Mouse (Mus musculus): Measurements from ENCODE around the gene Hip1. TPM values are rescaled to one million over a fixed set of nuclear protein-coding genes. Genes with fewer than 3 reads are reported as not detected.

Hip1 gene
- polyA plus RNA-seq, 1 experiment from 2014 or later = 7.3 TPM

DNA sequence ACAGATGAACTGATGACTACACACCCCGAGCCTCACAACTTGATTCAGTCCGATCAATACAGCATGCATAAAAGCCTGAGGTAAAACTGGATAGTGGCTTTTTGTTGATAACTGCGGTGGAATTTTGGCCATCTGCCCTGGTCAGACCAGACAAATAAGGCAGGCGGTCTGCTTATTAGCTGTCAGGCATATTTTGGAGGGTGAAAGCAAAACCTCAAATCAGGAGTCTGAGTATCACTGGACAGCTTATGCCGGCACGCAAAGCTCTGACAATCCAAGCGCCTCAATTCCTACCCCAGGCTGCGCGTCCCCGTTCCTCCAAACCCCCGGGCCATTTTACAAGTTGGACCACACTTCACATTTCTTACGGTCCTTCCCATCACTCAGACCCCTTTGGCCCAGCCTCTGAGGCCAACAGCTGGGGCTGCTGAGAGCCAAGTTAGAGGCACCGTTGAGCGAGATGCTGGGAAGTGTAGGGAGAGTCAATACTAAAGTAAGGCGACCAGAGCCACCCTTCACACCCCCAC lies 825 bp downstream of the Hip1 start:
- DNase-seq (ENCODE audit: low spot score) = no peak
- H3K27ac ChIP-seq (replicated peaks) = peak overlapping the region; percentile 56
- WGBS = 3% methylated on average over 15 of the region's 15 CpGs

DNA sequence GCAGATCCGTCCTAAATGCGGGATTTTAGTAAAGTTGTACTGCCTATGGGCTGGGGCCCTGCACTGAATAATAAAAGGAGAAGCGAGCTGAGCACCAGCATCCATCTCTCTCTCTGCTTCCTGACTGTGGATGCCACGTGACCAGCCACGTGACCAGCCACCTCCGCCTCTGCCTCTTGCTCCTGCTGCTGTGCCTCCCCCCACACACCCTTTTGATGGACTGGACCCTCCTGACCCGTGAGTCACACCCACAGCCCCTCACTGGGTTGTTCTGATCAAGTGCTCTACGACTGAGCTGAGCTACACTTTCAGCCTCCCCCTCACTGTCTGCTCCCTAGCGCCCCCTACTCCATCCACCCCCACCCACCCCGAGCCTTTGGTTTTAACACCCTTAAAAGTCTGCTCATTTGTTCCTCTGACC lies 7.1 kb downstream of the Hip1 start:
- WGBS = 69% methylated on average over 10 of the region's 10 CpGs

More for the DNA sequence above, 825 bp downstream of the Hip1 start:
- Histone ChIP-seq H3K27me3 (ENCODE audit: control insufficient read depth, insufficient read depth, low read length) (no peaks in the 10 kb centered on the region), H3K9me3 (ENCODE audit: control insufficient read depth, low read length) (no peaks in the 10 kb centered on the region), H3K4me3 (ENCODE audit: low read depth, low read length) (peak overlapping the region; percentile 68), H3K36me3 (ENCODE audit: control insufficient read depth, insufficient read depth, low read length) (no peaks in the 10 kb centered on the region), H3K4me2 (replicated peaks; ENCODE audit: low read depth) (peak overlapping the region; percentile 82), H3K9ac (ENCODE audit: low read length) (peak overlapping the region; percentile 65), H3K4me1 (replicated peaks; ENCODE audit: control insufficient read depth, insufficient read depth) (no peaks in the 10 kb centered on the region; the same call in 1 of the 2 replicates)
- no peak for TF ChIP-seq CTCF (IDR thresholded peaks at IDR 0.05; ENCODE audit: low read depth)
- no peak for TF ChIP-seq EP300 (optimal IDR thresholded peaks at IDR 0.05)
- no peak for ATAC-seq (ENCODE audit: low FRiP score, low TSS enrichment)

DNA sequence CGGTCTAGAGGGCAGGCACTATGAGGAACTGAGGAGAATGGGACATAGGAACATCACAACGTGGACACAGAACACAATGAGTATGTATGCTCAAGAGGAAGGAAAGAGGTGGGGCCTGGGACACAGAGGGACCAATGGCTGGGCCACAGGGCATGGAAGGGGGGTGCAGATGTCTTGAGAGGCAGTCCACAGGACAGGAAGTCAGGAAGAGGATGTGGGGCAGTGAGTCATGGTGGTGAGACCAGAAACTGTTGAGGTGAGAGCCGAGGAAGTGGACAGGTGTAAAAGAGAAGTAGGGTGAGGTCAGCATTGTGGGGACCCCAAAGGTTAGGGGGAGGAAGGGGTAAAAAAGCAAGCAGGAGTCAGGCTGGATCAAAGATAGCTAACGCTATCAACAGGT lies 7.6 kb downstream of the Hip1 start:
- H3K4me1 ChIP-seq (replicated peaks; ENCODE audit: control insufficient read depth, insufficient read depth) = no peaks in the 10 kb centered on the region
- DNase-seq (ENCODE audit: low spot score) = no peak
- peak; percentile 47; the same call in 1 of the 2 replicates for ATAC-seq (ENCODE audit: low FRiP score, low TSS enrichment)
- no peak overlapping the region for H3K4me2 ChIP-seq (replicated peaks; ENCODE audit: low read depth)
- no peak overlapping the region for H3K27ac ChIP-seq (replicated peaks)
- H3K27me3 ChIP-seq (ENCODE audit: control insufficient read depth, insufficient read depth, low read length) = no peaks in the 10 kb centered on the region
- 69% methylated on average over 4 of the region's 4 CpGs for WGBS
- H3K9me3 ChIP-seq (ENCODE audit: control insufficient read depth, low read length) = no peaks in the 10 kb centered on the region
- H3K36me3 ChIP-seq (ENCODE audit: control insufficient read depth, insufficient read depth, low read length) = no peaks in the 10 kb centered on the region
- no peak overlapping the region for H3K9ac ChIP-seq (ENCODE audit: low read length)
- no peak for TF ChIP-seq EP300 (optimal IDR thresholded peaks at IDR 0.05)
- no peak for TF ChIP-seq CTCF (IDR thresholded peaks at IDR 0.05; ENCODE audit: low read depth)
- no peak overlapping the region for H3K4me3 ChIP-seq (ENCODE audit: low read depth, low read length)

More for the DNA sequence above, 7.1 kb downstream of the Hip1 start:
- no peak for DNase-seq (ENCODE audit: low spot score)
- no peak for ATAC-seq (ENCODE audit: low FRiP score, low TSS enrichment)
- Histone ChIP-seq H3K4me3 (ENCODE audit: low read depth, low read length) (no peak overlapping the region), H3K27me3 (ENCODE audit: control insufficient read depth, insufficient read depth, low read length) (no peaks in the 10 kb centered on the region), H3K4me1 (replicated peaks; ENCODE audit: control insufficient read depth, insufficient read depth) (no peaks in the 10 kb centered on the region), H3K27ac (replicated peaks) (no peak overlapping the region), H3K36me3 (ENCODE audit: control insufficient read depth, insufficient read depth, low read length) (no peaks in the 10 kb centered on the region), H3K4me2 (replicated peaks; ENCODE audit: low read depth) (no peak overlapping the region), H3K9ac (ENCODE audit: low read length) (no peak overlapping the region), H3K9me3 (ENCODE audit: control insufficient read depth, low read length) (no peaks in the 10 kb centered on the region)
- TF ChIP-seq EP300 (optimal IDR thresholded peaks at IDR 0.05) = no peak
- no peak for TF ChIP-seq CTCF (IDR thresholded peaks at IDR 0.05; ENCODE audit: low read depth)

DNA sequence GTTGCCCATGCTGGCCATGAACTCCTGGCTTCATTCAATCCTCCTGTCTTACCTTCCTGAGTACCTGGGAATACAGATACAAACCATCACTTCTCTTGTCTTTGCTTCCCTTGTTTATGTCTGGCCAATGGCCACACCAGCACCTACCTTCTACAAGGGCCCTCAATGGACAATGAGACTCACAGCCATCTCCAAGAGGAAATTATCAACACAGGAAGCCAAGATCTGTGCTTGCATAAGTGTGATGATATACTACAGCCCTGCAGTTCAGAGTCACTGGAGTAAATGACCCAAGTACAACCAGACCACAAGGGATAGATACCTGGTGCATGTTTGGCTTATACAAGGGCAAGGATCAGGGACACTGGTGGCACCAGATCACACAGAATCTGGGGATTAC lies 9.1 kb downstream of the Hip1 start:
- DNase-seq (ENCODE audit: low spot score) = no peak
- H3K4me2 ChIP-seq (replicated peaks; ENCODE audit: low read depth) = no peak overlapping the region
- no peaks in the 10 kb centered on the region for H3K9me3 ChIP-seq (ENCODE audit: control insufficient read depth, low read length)
- TF ChIP-seq CTCF (IDR thresholded peaks at IDR 0.05; ENCODE audit: low read depth) = no peak
- TF ChIP-seq EP300 (optimal IDR thresholded peaks at IDR 0.05) = no peak
- ATAC-seq (ENCODE audit: low FRiP score, low TSS enrichment) = no peak
- H3K36me3 ChIP-seq (ENCODE audit: control insufficient read depth, insufficient read depth, low read length) = no peaks in the 10 kb centered on the region
- H3K4me1 ChIP-seq (replicated peaks; ENCODE audit: control insufficient read depth, insufficient read depth) = no peaks in the 10 kb centered on the region
- H3K4me3 ChIP-seq (ENCODE audit: low read depth, low read length) = no peak overlapping the region
- H3K27ac ChIP-seq (replicated peaks) = no peak overlapping the region
- no peak overlapping the region for H3K9ac ChIP-seq (ENCODE audit: low read length)
- no peaks in the 10 kb centered on the region for H3K27me3 ChIP-seq (ENCODE audit: control insufficient read depth, insufficient read depth, low read length)

DNA sequence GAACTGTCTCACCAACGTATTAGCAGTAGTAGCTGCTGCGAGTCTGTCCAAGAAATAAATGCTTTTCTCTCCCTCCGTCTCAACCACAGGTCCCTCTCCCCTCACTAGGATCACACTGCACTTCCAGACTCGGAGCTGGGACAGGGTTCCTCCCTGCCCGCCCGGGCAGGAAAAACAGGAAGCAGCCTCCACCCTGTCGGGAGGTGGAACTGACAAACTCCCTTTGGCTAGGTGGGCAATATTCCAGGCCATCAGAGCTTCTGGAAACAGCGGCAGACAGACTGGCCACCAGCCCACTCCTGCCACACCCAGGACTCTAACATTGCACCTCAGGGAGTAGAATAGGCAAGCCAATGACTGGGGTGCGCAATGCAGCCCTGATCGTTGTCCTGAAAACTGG lies 11.5 kb downstream of the Hip1 start:
- Histone ChIP-seq H3K9ac (ENCODE audit: low read length) (no peak overlapping the region), H3K9me3 (ENCODE audit: control insufficient read depth, low read length) (no peaks in the 10 kb centered on the region), H3K4me1 (replicated peaks; ENCODE audit: control insufficient read depth, insufficient read depth) (no peaks in the 10 kb centered on the region), H3K36me3 (ENCODE audit: control insufficient read depth, insufficient read depth, low read length) (no peaks in the 10 kb centered on the region), H3K27ac (replicated peaks) (0 out of 2 replicates have a peak overlapping the region, but pooled peaks have one; percentile 1), H3K4me2 (replicated peaks; ENCODE audit: low read depth) (0 out of 2 replicates have a peak overlapping the region, but pooled peaks have one; percentile 17), H3K4me3 (ENCODE audit: low read depth, low read length) (no peak overlapping the region), H3K27me3 (ENCODE audit: control insufficient read depth, insufficient read depth, low read length) (no peaks in the 10 kb centered on the region)
- DNase-seq (ENCODE audit: low spot score) (peak; percentile 18), ATAC-seq (ENCODE audit: low FRiP score, low TSS enrichment) (no peak; the same call in 1 of the 2 replicates)
- WGBS = 37% methylated on average over 10 of the region's 10 CpGs
- TF ChIP-seq EP300 (optimal IDR thresholded peaks at IDR 0.05) (no peak), CTCF (IDR thresholded peaks at IDR 0.05; ENCODE audit: low read depth) (no peak)

DNA sequence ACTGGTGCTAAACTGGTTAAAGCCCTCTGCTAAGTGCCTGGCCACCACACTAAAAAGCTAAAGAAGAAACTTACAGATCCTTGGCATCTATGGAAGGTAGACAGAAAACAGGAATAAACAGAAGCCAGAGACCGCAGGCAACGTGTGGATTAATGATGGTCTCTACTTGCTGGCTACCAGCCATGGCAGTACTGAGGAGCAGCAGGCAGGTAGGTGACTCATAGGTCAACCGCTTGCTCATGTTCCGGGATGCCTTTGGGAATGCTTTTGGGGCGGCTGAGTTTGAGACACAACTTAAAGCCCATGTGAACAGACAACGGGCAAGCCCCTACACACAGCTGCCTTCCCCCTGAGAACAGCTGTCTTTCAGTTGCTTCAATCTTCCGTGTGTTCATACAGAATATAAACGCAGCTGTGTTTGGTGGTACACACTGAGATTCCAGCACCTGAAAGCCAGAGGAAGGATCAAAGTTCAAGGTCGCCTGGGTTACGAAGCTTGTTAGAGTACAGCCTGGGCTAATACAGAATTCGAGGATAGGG lies 13.5 kb downstream of the Hip1 start:
- ATAC-seq (ENCODE audit: low FRiP score, low TSS enrichment) = peak; percentile 56; the same call in 1 of the 2 replicates
- no peak overlapping the region for H3K27ac ChIP-seq (replicated peaks)
- no peak overlapping the region for H3K4me2 ChIP-seq (replicated peaks; ENCODE audit: low read depth)
- no peak overlapping the region for H3K9ac ChIP-seq (ENCODE audit: low read length)
- H3K36me3 ChIP-seq (ENCODE audit: control insufficient read depth, insufficient read depth, low read length) = no peaks in the 10 kb centered on the region
- H3K4me1 ChIP-seq (replicated peaks; ENCODE audit: control insufficient read depth, insufficient read depth) = no peaks in the 10 kb centered on the region
- H3K9me3 ChIP-seq (ENCODE audit: control insufficient read depth, low read length) = no peaks in the 10 kb centered on the region
- 44% methylated on average over 11 of the region's 11 CpGs for WGBS
- no peak for TF ChIP-seq EP300 (optimal IDR thresholded peaks at IDR 0.05)
- TF ChIP-seq CTCF (IDR thresholded peaks at IDR 0.05; ENCODE audit: low read depth) = no peak
- H3K27me3 ChIP-seq (ENCODE audit: control insufficient read depth, insufficient read depth, low read length) = no peaks in the 10 kb centered on the region
- no peak overlapping the region for H3K4me3 ChIP-seq (ENCODE audit: low read depth, low read length)
- DNase-seq (ENCODE audit: low spot score) = peak; percentile 26

All from stomach, postnatal 0 days (tissue).